Mouse (Mus musculus): ENCODE measurements at regions not wholly inside any gene's neighbourhood (a gene's known extent, or its start where the extent isn't known, plus 50 kb on each side); places are given as distances from the start of the nearest gene placed in this dataset.

DNA sequence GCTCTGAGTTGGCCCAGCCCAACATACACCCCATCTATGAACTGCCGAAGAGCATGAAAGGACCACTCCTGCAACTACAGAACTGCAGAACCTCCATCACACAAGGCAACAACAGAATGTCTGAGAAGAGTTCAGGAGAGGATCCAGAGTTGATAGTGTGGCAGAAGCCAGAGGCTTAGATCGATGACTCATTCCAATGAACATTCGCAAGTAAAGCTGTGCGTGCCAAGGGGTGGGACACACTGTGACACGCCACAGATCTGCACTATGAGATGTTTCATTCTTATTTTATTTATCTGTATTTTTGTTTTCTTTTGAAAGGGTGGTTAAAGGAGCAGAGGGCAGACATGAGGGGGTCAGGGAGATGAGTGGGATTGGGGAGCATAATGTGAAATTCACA is 103.7 kb upstream of the Ppargc1a start:
- TF ChIP-seq MEF2A (IDR thresholded peaks at IDR 0.05; ENCODE audit: borderline replicate concordance, low read depth, low read length) = no peak
- no peak for TF ChIP-seq JUND (conservative IDR thresholded peaks at IDR 0.05; ENCODE audit: low read depth, low read length)
- TF ChIP-seq GABPA (IDR thresholded peaks at IDR 0.05; ENCODE audit: insufficient replicate concordance, low read depth, low read length) = no peak
- no peak for TF ChIP-seq CTCF (conservative IDR thresholded peaks at IDR 0.05 in 1 of 2, IDR thresholded peaks at IDR 0.05 in 1 of 2; ENCODE audit: low read depth in 2 of 2, low read length in 2 of 2)
- TF ChIP-seq IRF4 (IDR thresholded peaks at IDR 0.05; ENCODE audit: low read depth, low read length) = no peak
- TF ChIP-seq EP300 (IDR thresholded peaks at IDR 0.05; ENCODE audit: low read length) = no peak
- TF ChIP-seq RCOR1 (conservative IDR thresholded peaks at IDR 0.05; ENCODE audit: low read depth, low read length) = no peak
- no peak for TF ChIP-seq CHD2 (IDR thresholded peaks at IDR 0.05; ENCODE audit: low read length)
- no peak for TF ChIP-seq POLR2A (IDR thresholded peaks at IDR 0.05; ENCODE audit: low read depth, low read length)
